Mouse (Mus musculus): ENCODE measurements around the gene Atf6. TPM values are rescaled to one million over a fixed set of nuclear protein-coding genes. Genes with fewer than 3 reads are reported as not detected.

Gene Atf6
- total RNA-seq, 1 experiment from 2014 or later: 25.2 TPM

- ATAC-seq (replicated peaks in 1 of 2; ENCODE audit: insufficient read depth in 1 of 2, low FRiP score in 2 of 2, low TSS enrichment in 1 of 2, low read depth in 1 of 2, poor library complexity in 2 of 2, severe bottlenecking in 2 of 2): no peak
These were observed 125.9 kb downstream of the Atf6 start for GRCm38 (mm10) chr1:170741497-170742246.

GRCm38 (mm10) chr1:170734866-170735265, 132.7 kb downstream of the Atf6 start:
- ATAC-seq (replicated peaks in 1 of 2; ENCODE audit: insufficient read depth in 1 of 2, low FRiP score in 2 of 2, low TSS enrichment in 1 of 2, low read depth in 1 of 2, poor library complexity in 2 of 2, severe bottlenecking in 2 of 2): no peak

- no peak for ATAC-seq (replicated peaks in 1 of 2; ENCODE audit: insufficient read depth in 1 of 2, low FRiP score in 2 of 2, low TSS enrichment in 1 of 2, low read depth in 1 of 2, poor library complexity in 2 of 2, severe bottlenecking in 2 of 2)
These were observed 135.0 kb downstream of the Atf6 start for GRCm38 (mm10) chr1:170732596-170732890.

- ATAC-seq (replicated peaks in 1 of 2; ENCODE audit: insufficient read depth in 1 of 2, low FRiP score in 2 of 2, low TSS enrichment in 1 of 2, low read depth in 1 of 2, poor library complexity in 2 of 2, severe bottlenecking in 2 of 2): no peak
These were observed 135.5 kb downstream of the Atf6 start for GRCm38 (mm10) chr1:170731865-170732595.

- ATAC-seq (replicated peaks in 1 of 2; ENCODE audit: insufficient read depth in 1 of 2, low FRiP score in 2 of 2, low TSS enrichment in 1 of 2, low read depth in 1 of 2, poor library complexity in 2 of 2, severe bottlenecking in 2 of 2): no peak
These were observed 138.2 kb downstream of the Atf6 start for GRCm38 (mm10) chr1:170729267-170729962.

GRCm38 (mm10) chr1:170728524-170728923, 139.0 kb downstream of the Atf6 start:
- ATAC-seq (replicated peaks in 1 of 2; ENCODE audit: insufficient read depth in 1 of 2, low FRiP score in 2 of 2, low TSS enrichment in 1 of 2, low read depth in 1 of 2, poor library complexity in 2 of 2, severe bottlenecking in 2 of 2): no peak

GRCm38 (mm10) chr1:170721560-170721959, 146.0 kb downstream of the Atf6 start:
- no peak for ATAC-seq (replicated peaks in 1 of 2; ENCODE audit: insufficient read depth in 1 of 2, low FRiP score in 2 of 2, low TSS enrichment in 1 of 2, low read depth in 1 of 2, poor library complexity in 2 of 2, severe bottlenecking in 2 of 2)

GRCm38 (mm10) chr1:170718133-170718810, 149.3 kb downstream of the Atf6 start:
- no peak for ATAC-seq (replicated peaks in 1 of 2; ENCODE audit: insufficient read depth in 1 of 2, low FRiP score in 2 of 2, low TSS enrichment in 1 of 2, low read depth in 1 of 2, poor library complexity in 2 of 2, severe bottlenecking in 2 of 2)

- no peak for ATAC-seq (replicated peaks in 1 of 2; ENCODE audit: insufficient read depth in 1 of 2, low FRiP score in 2 of 2, low TSS enrichment in 1 of 2, low read depth in 1 of 2, poor library complexity in 2 of 2, severe bottlenecking in 2 of 2)
These were observed 150.2 kb downstream of the Atf6 start for GRCm38 (mm10) chr1:170717241-170717828.

GRCm38 (mm10) chr1:170711731-170712130, 155.8 kb downstream of the Atf6 start:
- ATAC-seq (replicated peaks in 1 of 2; ENCODE audit: insufficient read depth in 1 of 2, low FRiP score in 2 of 2, low TSS enrichment in 1 of 2, low read depth in 1 of 2, poor library complexity in 2 of 2, severe bottlenecking in 2 of 2): no peak

- no peak for ATAC-seq (replicated peaks in 1 of 2; ENCODE audit: insufficient read depth in 1 of 2, low FRiP score in 2 of 2, low TSS enrichment in 1 of 2, low read depth in 1 of 2, poor library complexity in 2 of 2, severe bottlenecking in 2 of 2)
These were observed 157.6 kb downstream of the Atf6 start for GRCm38 (mm10) chr1:170709969-170710368.

GRCm38 (mm10) chr1:170709481-170709880, 158.1 kb downstream of the Atf6 start:
- ATAC-seq (replicated peaks in 1 of 2; ENCODE audit: insufficient read depth in 1 of 2, low FRiP score in 2 of 2, low TSS enrichment in 1 of 2, low read depth in 1 of 2, poor library complexity in 2 of 2, severe bottlenecking in 2 of 2): peak; percentile 96

- peak; percentile 44 to 54; a peak in 3 of 4 replicates for ATAC-seq (replicated peaks in 1 of 2; ENCODE audit: insufficient read depth in 1 of 2, low FRiP score in 2 of 2, low TSS enrichment in 1 of 2, low read depth in 1 of 2, poor library complexity in 2 of 2, severe bottlenecking in 2 of 2)
These were observed 158.5 kb downstream of the Atf6 start for GRCm38 (mm10) chr1:170709034-170709433.

- ATAC-seq (replicated peaks in 1 of 2; ENCODE audit: insufficient read depth in 1 of 2, low FRiP score in 2 of 2, low TSS enrichment in 1 of 2, low read depth in 1 of 2, poor library complexity in 2 of 2, severe bottlenecking in 2 of 2): no peak
These were observed 161.5 kb downstream of the Atf6 start for GRCm38 (mm10) chr1:170706046-170706445.

GRCm38 (mm10) chr1:170704911-170705594, 162.5 kb downstream of the Atf6 start:
- ATAC-seq (replicated peaks in 1 of 2; ENCODE audit: insufficient read depth in 1 of 2, low FRiP score in 2 of 2, low TSS enrichment in 1 of 2, low read depth in 1 of 2, poor library complexity in 2 of 2, severe bottlenecking in 2 of 2): no peak

GRCm38 (mm10) chr1:170704103-170704502, 163.5 kb downstream of the Atf6 start:
- ATAC-seq (replicated peaks in 1 of 2; ENCODE audit: insufficient read depth in 1 of 2, low FRiP score in 2 of 2, low TSS enrichment in 1 of 2, low read depth in 1 of 2, poor library complexity in 2 of 2, severe bottlenecking in 2 of 2): no peak

GRCm38 (mm10) chr1:170702958-170703357, 164.6 kb downstream of the Atf6 start:
- ATAC-seq (replicated peaks in 1 of 2; ENCODE audit: insufficient read depth in 1 of 2, low FRiP score in 2 of 2, low TSS enrichment in 1 of 2, low read depth in 1 of 2, poor library complexity in 2 of 2, severe bottlenecking in 2 of 2): no peak; a peak in 1 of 4 replicates

All from hematopoietic stem cell, adult 5-6 weeks (primary cell).